Mouse (Mus musculus) midbrain, embryonic 15.5 days (tissue): Measurements from ENCODE around the gene Ldb3. TPM values are rescaled to one million over a fixed set of nuclear protein-coding genes. Genes with fewer than 3 reads are reported as not detected.
A peak's percentile ranks its signal among the peaks of the same experiment; 100 is the strongest.

Experiments used
- ATAC-seq: fragments of 200-750 bp; cut with Nextera tagmentation; replicated peaks from 2 replicates; pipeline ENCODE4 v1.8.0; 2017; ENCODE audit warnings: moderate TSS enrichment
- H3K27ac ChIP-seq: fragments of 300-500 bp; sonication (generic); 2 replicates; pipeline ENCODE4 v1.5.1; 2015; ENCODE audit warnings: mild to moderate bottlenecking, inconsistent platforms
- H3K27me3 ChIP-seq: fragments of 300-500 bp; sonication (generic); replicated peaks from 2 replicates; pipeline ENCODE4 v1.6.1; 2015; ENCODE audit warnings: inconsistent platforms
- H3K36me3 ChIP-seq: fragments of 300-500 bp; sonication (generic); replicated peaks from 2 replicates; pipeline ENCODE4 v1.6.1; 2015; ENCODE audit warnings: inconsistent platforms
- H3K4me1 ChIP-seq: fragments of 300-500 bp; sonication (generic); 2 replicates; pipeline ENCODE4 v1.6.1; 2015; ENCODE audit warnings: inconsistent platforms
- H3K4me2 ChIP-seq: fragments of 300-500 bp; sonication (generic); 2 replicates; pipeline ENCODE4 v1.6.1; 2015; ENCODE audit warnings: inconsistent platforms, mild to moderate bottlenecking, moderate library complexity
- H3K4me3 ChIP-seq: fragments of 300-500 bp; sonication (generic); 2 replicates; pipeline ENCODE4 v1.5.1; 2015; ENCODE audit warnings: mild to moderate bottlenecking, inconsistent platforms
- H3K9ac ChIP-seq: fragments of 300-500 bp; sonication (generic); 2 replicates; pipeline ENCODE4 v1.6.1; 2015; ENCODE audit warnings: mild to moderate bottlenecking, inconsistent platforms
- H3K9me3 ChIP-seq: fragments of 300-500 bp; sonication (generic); 2 replicates; pipeline ENCODE4 v1.6.1; 2016; ENCODE audit warnings: inconsistent platforms
- WGBS: fragments of 180-500 bp; shearing (Covaris S2); methylation state at CpG from one replicate; pipeline ENCODE4 v1.1.7; 2015; ENCODE audit warnings: mixed read lengths; 5-methylcytosine and 5-hydroxymethylcytosine counted together
- polyA plus RNA-seq: library from polyadenylated mRNA; unstranded; fragments of >200 nt; fragmentation: Nextera tagmentation; extraction: Ambion mirVana; gene quantifications from 2 replicates; pipeline ENCODE4 v1.2.1, GENCODE M21; 2015

Gene Ldb3
- polyA plus RNA-seq, 1 experiment from 2014 or later, result 0.57 TPM

DNA sequence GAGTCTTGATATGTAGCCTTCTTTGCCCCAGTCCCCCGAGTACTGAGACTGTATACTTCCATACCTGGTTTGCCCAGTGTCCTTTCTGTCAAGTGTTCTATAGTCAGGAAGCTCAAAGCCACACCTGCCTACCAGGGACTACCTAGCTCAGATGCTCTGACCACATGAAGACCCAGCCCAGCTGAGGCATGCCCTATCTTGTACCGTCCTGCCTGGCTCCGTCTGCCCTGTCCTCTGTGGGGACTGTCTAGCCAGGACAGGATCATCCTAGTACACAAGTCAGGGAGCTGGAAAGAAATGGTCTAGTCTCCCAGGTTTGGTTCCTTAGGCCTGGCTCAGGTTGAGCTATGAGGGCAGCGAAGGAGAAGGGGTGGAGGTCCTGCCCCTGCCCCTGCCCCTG is 19.9 kb downstream of the Ldb3 start:
- Histone ChIP-seq H3K27me3 (no peaks in the 10 kb centered on the region), H3K4me1 (0 out of 2 replicates have a peak, but pooled peaks cover 3% of the 10 kb centered on the region), H3K9ac (no peak overlapping the region), H3K27ac (no peak overlapping the region), H3K4me3 (no peak overlapping the region), H3K36me3 (no peaks in the 10 kb centered on the region), H3K9me3 (no peaks in the 10 kb centered on the region), H3K4me2 (no peak overlapping the region)
- ATAC-seq, result no peak
- WGBS, result 92% methylated on average over 4 of the region's 4 CpGs

DNA sequence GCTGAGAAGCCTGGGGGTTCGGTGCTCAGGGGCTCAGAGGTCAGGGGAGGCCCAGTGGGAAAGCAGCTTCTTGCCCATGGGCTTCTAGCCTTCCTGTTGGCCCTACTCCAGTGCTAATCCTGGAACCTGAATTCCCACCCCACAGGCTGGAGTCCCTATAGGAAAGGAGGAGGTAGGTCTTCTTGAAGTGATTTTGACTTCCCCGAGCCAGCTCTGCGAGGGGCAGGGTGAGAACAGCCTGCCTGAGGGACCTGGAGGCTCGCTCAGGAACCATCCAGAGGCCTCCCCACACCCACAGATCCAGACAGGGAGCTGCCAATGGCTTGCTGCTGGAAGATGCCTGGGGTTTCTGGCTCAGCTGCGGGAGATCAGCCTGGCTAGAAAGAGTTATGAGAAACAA is 20.8 kb downstream of the Ldb3 start:
- Histone ChIP-seq H3K4me1 (0 out of 2 replicates have a peak, but pooled peaks cover 3% of the 10 kb centered on the region), H3K36me3 (no peaks in the 10 kb centered on the region), H3K4me3 (no peak overlapping the region), H3K9ac (no peak overlapping the region), H3K27ac (no peak overlapping the region), H3K27me3 (no peaks in the 10 kb centered on the region), H3K9me3 (no peaks in the 10 kb centered on the region), H3K4me2 (no peak overlapping the region)
- ATAC-seq, result no peak
- WGBS, result 62% methylated on average over 5 of the region's 5 CpGs

DNA sequence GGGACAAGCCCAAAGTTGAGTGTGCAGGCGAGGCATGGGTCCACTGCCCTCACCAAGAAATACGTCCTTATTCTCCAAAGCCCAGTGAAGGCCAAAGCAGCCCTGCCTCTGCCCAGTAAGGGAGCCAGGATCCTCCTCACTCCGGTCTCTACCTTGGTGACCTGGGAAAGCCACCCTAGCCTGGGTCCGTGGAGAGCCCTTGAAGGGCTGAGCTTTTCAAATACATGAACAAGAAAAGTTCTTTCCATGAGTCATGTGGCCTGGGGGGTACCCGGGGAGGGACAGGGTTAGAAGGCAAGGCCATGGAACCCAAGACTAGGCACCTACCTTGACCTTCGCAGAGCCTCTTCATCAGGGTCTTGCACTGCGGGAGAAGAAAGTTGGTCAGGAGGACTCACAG is 22.0 kb downstream of the Ldb3 start:
- ATAC-seq, result no peak
- H3K27me3 ChIP-seq, result no peaks in the 10 kb centered on the region
- no peak overlapping the region for H3K9ac ChIP-seq
- no peaks in the 10 kb centered on the region for H3K36me3 ChIP-seq
- WGBS, result 91% methylated on average over 7 of the region's 7 CpGs
- no peak overlapping the region for H3K4me2 ChIP-seq
- H3K4me3 ChIP-seq, result no peak overlapping the region
- H3K4me1 ChIP-seq, result 0 out of 2 replicates have a peak, but pooled peaks cover 3% of the 10 kb centered on the region
- H3K27ac ChIP-seq, result no peak overlapping the region
- no peaks in the 10 kb centered on the region for H3K9me3 ChIP-seq

DNA sequence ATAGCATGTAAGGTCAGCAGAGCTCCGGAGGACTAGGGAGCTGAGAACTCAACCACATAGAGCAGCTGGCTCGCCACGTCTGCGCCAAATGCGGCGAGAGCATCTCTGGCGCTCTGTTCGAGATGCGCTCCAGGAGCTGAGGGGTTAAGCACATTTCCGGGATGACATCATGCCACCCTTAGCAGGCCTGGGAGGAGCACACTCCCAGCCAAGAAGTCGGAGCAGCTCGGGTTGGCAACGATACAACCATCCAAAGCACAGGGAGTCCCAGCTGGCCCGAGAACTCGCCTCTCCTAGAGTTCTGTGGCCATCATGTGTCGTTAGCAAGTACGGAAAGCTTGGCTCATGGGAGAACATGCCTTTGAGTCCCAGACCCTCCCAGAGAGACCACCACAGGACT is 22.8 kb downstream of the Ldb3 start:
- no peak overlapping the region for H3K4me2 ChIP-seq
- H3K9me3 ChIP-seq, result no peaks in the 10 kb centered on the region
- H3K27ac ChIP-seq, result no peak overlapping the region
- 0 out of 2 replicates have a peak, but pooled peaks cover 3% of the 10 kb centered on the region for H3K4me1 ChIP-seq
- H3K4me3 ChIP-seq, result no peak overlapping the region
- no peak overlapping the region for H3K9ac ChIP-seq
- H3K36me3 ChIP-seq, result no peaks in the 10 kb centered on the region
- H3K27me3 ChIP-seq, result no peaks in the 10 kb centered on the region
- 73% methylated on average over 17 of the region's 17 CpGs for WGBS
- ATAC-seq, result no peak

DNA sequence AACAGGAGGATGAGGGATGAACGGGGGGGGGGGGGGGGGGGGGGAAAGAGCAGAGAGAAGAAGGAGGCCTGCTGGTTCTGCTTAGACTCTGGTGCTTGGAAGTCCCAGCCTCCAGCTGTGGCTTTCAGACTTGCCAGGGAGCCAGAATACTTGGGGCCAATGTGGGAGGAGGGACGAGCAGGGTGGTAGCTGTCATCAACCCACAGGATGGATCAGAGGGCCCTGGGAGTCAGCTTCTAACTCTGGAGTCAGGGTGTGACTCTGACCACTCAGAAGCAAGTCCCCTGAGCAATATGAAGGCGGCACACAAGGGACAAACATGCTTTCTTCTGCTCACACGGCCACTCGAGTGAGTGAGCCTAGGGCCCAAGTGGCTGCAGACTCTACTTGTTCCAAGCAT is 23.8 kb downstream of the Ldb3 start:
- Histone ChIP-seq H3K9ac (no peak overlapping the region), H3K4me1 (0 out of 2 replicates have a peak, but pooled peaks cover under 1% of the 10 kb centered on the region), H3K36me3 (no peaks in the 10 kb centered on the region), H3K4me2 (no peak overlapping the region), H3K27me3 (no peaks in the 10 kb centered on the region), H3K9me3 (no peaks in the 10 kb centered on the region), H3K27ac (no peak overlapping the region), H3K4me3 (no peak overlapping the region)
- 60% methylated on average over 5 of the region's 5 CpGs for WGBS
- ATAC-seq, result no peak

DNA sequence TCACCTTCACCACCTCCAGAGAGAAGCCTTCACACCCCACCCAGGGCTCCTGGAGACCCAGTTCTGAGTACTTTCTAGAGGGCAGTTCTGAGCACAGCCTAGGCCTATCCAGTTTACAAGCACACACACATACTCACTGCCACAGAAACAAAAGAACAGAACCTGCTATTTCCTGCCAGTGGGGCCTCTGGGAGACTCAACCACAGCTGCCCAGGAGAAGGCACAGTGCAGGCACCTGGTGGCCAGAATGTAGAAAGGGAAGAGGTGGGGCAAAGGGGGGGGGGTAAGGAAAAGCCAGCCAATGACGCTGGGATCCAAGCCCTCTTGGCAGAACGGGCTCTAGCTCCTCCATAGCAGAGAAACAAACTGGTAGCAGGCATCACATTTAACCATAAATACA is 26.1 kb downstream of the Ldb3 start:
- 38% methylated on average over 2 of the region's 2 CpGs for WGBS

DNA sequence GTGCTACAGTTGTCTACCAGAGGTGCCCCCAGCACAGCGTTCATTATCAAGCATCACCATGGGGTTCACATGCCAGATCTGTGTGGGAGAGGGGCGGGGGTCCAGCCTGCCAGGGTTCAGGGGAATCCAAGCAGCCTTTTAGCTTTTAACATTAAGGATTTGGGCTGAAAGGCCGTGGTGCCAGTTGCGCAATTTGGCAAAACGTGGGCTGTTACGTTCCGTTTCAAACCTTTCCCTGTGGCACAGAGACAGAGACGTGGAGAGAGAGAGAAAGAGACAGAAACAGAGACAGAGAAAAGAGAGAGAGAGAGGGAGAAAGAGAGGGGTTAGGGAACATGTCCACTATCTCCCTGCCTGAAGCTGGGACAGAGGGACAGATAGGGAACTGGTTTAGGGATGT is 26.8 kb downstream of the Ldb3 start:
- Histone ChIP-seq H3K4me3 (no peak overlapping the region), H3K27ac (no peak overlapping the region), H3K4me1 (no peaks in the 10 kb centered on the region), H3K4me2 (no peak overlapping the region), H3K36me3 (no peaks in the 10 kb centered on the region), H3K27me3 (no peaks in the 10 kb centered on the region), H3K9me3 (no peaks in the 10 kb centered on the region), H3K9ac (no peak overlapping the region)
- 93% methylated on average over 8 of the region's 8 CpGs for WGBS
- no peak for ATAC-seq

More for the DNA sequence above, 26.1 kb downstream of the Ldb3 start:
- Histone ChIP-seq H3K36me3 (no peaks in the 10 kb centered on the region), H3K27me3 (no peaks in the 10 kb centered on the region), H3K27ac (no peak overlapping the region), H3K4me1 (no peaks in the 10 kb centered on the region), H3K9me3 (no peaks in the 10 kb centered on the region), H3K4me3 (no peak overlapping the region), H3K9ac (no peak overlapping the region), H3K4me2 (no peak overlapping the region)
- ATAC-seq, result no peak

DNA sequence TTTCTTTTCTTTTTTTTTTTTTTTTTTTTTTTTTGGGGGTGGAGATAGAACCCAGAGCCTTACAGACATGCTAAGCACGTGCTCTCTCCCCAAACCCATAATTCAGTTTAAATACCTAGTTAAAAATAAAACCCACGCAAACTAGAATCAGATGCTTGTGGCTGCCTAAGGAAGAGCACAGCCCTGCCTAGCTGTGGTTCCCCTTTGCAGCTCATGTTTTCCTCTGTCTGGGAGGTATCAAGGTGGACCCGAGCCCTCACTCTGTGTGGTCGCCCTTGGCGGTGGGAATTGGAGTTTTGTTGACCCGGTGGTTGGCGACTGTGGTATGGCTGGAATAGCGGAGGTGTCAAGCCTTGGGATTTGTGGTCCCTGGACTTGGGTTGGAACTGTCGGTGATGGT is 29.5 kb downstream of the Ldb3 start:
- no peak for ATAC-seq
- Histone ChIP-seq H3K9me3 (no peaks in the 10 kb centered on the region), H3K27me3 (no peaks in the 10 kb centered on the region), H3K9ac (no peak overlapping the region), H3K4me3 (no peak overlapping the region), H3K36me3 (no peaks in the 10 kb centered on the region), H3K27ac (no peak overlapping the region), H3K4me1 (no peaks in the 10 kb centered on the region), H3K4me2 (no peak overlapping the region)
- WGBS, result 93% methylated on average over 9 of the region's 9 CpGs

DNA sequence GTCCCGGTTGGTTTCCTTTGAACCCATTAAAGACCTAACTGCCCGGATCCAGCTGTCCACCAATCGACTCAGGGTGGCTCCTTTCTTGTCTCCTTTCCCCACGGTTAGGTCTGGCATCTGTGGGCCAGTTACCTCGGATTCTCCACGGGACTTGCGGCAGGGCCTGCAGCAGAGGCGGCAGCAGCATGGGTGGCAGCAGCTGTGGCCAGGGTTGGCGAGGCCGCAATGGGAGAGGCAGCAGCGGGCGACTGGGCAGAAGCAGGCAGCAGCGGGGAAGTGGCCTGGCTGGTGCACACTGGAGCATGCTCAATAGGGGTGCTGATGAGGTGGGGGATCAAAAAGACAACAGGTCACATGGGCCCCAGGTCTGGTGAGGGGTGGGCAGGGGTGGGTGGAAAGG is 33.3 kb downstream of the Ldb3 start:
- Histone ChIP-seq H3K4me1 (no peaks in the 10 kb centered on the region), H3K4me2 (no peak overlapping the region), H3K27me3 (no peaks in the 10 kb centered on the region), H3K36me3 (no peaks in the 10 kb centered on the region), H3K9ac (no peak overlapping the region), H3K27ac (no peak overlapping the region), H3K4me3 (no peak overlapping the region), H3K9me3 (no peaks in the 10 kb centered on the region)
- WGBS, result 71% methylated on average over 13 of the region's 13 CpGs
- no peak for ATAC-seq

DNA sequence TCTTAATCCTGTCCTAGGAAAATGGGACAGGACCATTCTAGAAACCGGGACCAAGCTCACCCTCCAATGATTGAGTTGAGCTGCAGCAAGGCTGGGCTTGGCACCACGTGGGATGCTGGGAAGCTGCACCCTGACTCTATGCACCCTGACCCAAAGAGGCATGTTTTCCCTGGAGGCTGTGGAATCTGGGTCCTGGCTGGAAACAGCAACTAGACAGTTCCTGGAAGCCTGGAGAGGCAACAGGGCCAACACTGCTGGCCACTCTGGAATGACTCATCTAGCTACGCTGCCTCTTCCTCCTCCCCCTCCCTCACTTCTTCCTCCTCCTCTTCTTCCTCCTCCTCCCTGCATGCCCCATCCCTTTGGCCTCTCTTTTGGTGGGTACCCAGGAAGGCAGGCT is 34.4 kb downstream of the Ldb3 start:
- H3K9me3 ChIP-seq, result no peaks in the 10 kb centered on the region
- no peak for ATAC-seq
- H3K4me2 ChIP-seq, result no peak overlapping the region
- H3K27ac ChIP-seq, result no peak overlapping the region
- 74% methylated on average over 3 of the region's 3 CpGs for WGBS
- no peak overlapping the region for H3K4me3 ChIP-seq
- H3K27me3 ChIP-seq, result no peaks in the 10 kb centered on the region
- H3K9ac ChIP-seq, result no peak overlapping the region
- no peaks in the 10 kb centered on the region for H3K36me3 ChIP-seq
- no peaks in the 10 kb centered on the region for H3K4me1 ChIP-seq

DNA sequence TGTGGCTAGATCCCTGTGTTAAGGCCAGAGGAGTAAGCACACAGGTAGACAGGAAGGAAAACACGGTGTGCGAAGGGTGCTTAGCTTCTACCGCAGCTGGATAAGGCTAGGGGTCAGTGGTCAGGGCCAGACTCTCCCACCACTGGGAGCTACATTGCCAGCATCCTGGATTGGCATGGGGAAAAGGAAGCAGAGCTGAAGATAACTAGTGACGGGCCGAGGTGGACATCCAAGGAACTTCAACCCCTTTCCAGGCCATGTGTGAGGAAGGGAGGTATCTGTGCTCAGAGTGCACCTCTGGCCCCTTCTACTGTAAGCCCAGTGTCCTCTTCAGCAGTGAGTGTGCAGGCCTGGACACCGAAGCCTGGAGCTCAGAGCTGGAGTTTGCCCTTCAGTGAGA is 35.0 kb downstream of the Ldb3 start:
- Histone ChIP-seq H3K4me2 (no peak overlapping the region), H3K27me3 (no peaks in the 10 kb centered on the region), H3K4me3 (no peak overlapping the region), H3K27ac (no peak overlapping the region), H3K9me3 (no peaks in the 10 kb centered on the region), H3K36me3 (no peaks in the 10 kb centered on the region), H3K4me1 (no peaks in the 10 kb centered on the region), H3K9ac (no peak overlapping the region)
- WGBS, result 90% methylated on average over 6 of the region's 6 CpGs
- no peak for ATAC-seq

DNA sequence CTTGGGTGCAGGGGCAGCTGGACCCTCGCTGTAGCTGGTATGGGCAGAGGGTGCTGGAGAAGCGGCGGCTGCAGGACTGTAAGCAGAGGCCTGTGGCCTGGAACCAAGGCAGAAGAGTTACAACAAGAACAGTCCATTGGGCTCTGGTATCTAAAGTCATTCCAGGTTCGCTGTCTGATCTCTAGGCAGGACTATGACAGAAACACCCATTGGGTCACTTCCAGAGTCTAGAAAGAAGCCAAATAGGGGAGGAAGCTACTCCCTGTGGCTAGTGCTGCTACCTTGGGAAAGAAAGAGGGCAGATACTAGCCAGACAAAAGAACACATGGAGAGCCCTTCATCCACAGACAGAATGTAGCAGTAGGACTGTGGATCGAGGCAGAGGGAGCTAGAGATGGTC is 36.3 kb downstream of the Ldb3 start:
- Histone ChIP-seq H3K27me3 (no peaks in the 10 kb centered on the region), H3K4me2 (no peak overlapping the region), H3K4me3 (no peak overlapping the region), H3K27ac (no peak overlapping the region), H3K9ac (no peak overlapping the region), H3K9me3 (no peaks in the 10 kb centered on the region), H3K36me3 (no peaks in the 10 kb centered on the region), H3K4me1 (0 out of 2 replicates have a peak, but pooled peaks cover 7% of the 10 kb centered on the region)
- no peak for ATAC-seq
- WGBS, result 94% methylated on average over 5 of the region's 5 CpGs

DNA sequence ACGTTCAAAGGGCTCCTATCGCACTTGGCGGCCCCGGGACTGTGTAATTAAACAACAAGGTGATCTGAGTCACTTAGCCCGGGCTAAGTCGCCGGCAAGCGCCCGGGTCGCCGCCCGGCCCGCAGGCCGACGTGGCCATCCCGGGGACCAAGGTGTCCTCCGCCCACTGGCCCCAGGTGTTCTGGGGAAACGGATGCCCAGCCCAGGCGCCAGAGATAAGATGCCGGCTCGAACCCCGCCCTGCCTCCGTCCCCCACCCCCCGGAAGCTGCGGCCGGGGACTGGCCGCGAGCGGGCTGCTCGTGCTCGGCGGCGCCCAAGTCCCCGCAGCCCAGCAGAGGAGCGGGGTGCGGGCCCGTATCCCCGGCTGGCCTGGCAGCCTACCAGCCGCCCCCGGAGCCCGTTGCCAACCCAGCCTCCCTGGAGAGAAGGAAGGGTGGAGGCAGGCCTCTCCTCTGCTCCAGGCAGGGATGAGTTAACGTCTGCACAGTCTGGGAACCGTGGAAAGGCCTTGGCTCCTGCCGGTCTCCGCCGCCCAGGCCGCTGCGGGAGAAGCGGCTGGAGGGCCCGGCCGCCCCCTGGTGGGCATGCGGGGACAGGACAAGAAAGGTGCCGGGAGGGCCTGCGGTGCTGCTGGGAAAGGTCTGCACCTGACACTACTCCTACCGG is 39.3 kb downstream of the Ldb3 start:
- WGBS, result 0% methylated on average over 55 of the region's 55 CpGs
- Histone ChIP-seq H3K4me3 (peak overlapping the region; percentile 67), H3K4me1 (0 out of 2 replicates have a peak, but pooled peaks cover 7% of the 10 kb centered on the region), H3K9me3 (no peaks in the 10 kb centered on the region), H3K36me3 (no peaks in the 10 kb centered on the region), H3K9ac (peak overlapping the region; percentile 65), H3K4me2 (peak overlapping the region; percentile 86), H3K27ac (peak overlapping the region; percentile 85), H3K27me3 (no peaks in the 10 kb centered on the region)
- peak; percentile 96 for ATAC-seq
